Mouse (Mus musculus): ENCODE results near the gene Rundc1. TPM values are rescaled to one million over a fixed set of nuclear protein-coding genes. Genes with fewer than 3 reads are reported as not detected.
"Not testable (repeated sequence)": the region's sequence is repeated elsewhere in the genome, so short reads cannot be mapped to it uniquely, and the experiment has no call there.

Gene Rundc1
- polyA plus RNA-seq, 1 experiment from 2014 or later, result 10.4 TPM

GRCm38 (mm10) chr11:101468731-101469130 lies 43.8 kb downstream of the Rundc1 start:
- H3K4me2 ChIP-seq (ENCODE audit: low read depth, low read length), result peak overlapping the region; percentile 76
- H3K9ac ChIP-seq (replicated peaks; ENCODE audit: low read length), result peak overlapping the region; percentile 72
- H3K27me3 ChIP-seq (ENCODE audit: control insufficient read depth, insufficient read depth, low read length), result no peaks in the 10 kb centered on the region
- no peaks in the 10 kb centered on the region for H3K36me3 ChIP-seq (replicated peaks; ENCODE audit: control insufficient read depth, insufficient read depth, low read depth, low read length)
- DNase-seq (ENCODE audit: low spot score) (no peak), ATAC-seq (replicated peaks; ENCODE audit: insufficient number of reproducible peaks, low FRiP score, low TSS enrichment, low read depth) (no peak; the same call in 1 of the 2 replicates)
- H3K27ac ChIP-seq (replicated peaks; ENCODE audit: low read depth, low read length), result 0 out of 2 replicates have a peak overlapping the region, but pooled peaks have one; percentile 8
- H3K4me3 ChIP-seq (ENCODE audit: low read depth, low read length), result peak overlapping the region; percentile 70
- WGBS, result 4% methylated on average over 13 of the region's 13 CpGs
- H3K9me3 ChIP-seq (replicated peaks; ENCODE audit: control insufficient read depth, low read length), result no peaks in the 10 kb centered on the region
- H3K4me1 ChIP-seq (ENCODE audit: control insufficient read depth, insufficient read depth, low read length), result peaks cover 5% of the 10 kb centered on the region; the same call in 1 of the 2 replicates

GRCm38 (mm10) chr11:101469155-101469554 lies 44.3 kb downstream of the Rundc1 start:
- peak overlapping the region; percentile 72; the same call in 1 of the 2 replicates for H3K9ac ChIP-seq (replicated peaks; ENCODE audit: low read length)
- no peaks in the 10 kb centered on the region for H3K27me3 ChIP-seq (ENCODE audit: control insufficient read depth, insufficient read depth, low read length)
- H3K4me1 ChIP-seq (ENCODE audit: control insufficient read depth, insufficient read depth, low read length), result peaks cover 5% of the 10 kb centered on the region; the same call in 1 of the 2 replicates
- peak overlapping the region; percentile 76 for H3K4me2 ChIP-seq (ENCODE audit: low read depth, low read length)
- no peaks in the 10 kb centered on the region for H3K36me3 ChIP-seq (replicated peaks; ENCODE audit: control insufficient read depth, insufficient read depth, low read depth, low read length)
- DNase-seq (ENCODE audit: low spot score) (no peak), ATAC-seq (replicated peaks; ENCODE audit: insufficient number of reproducible peaks, low FRiP score, low TSS enrichment, low read depth) (no peak)
- WGBS, result 73% methylated on average over 4 of the region's 4 CpGs
- peak overlapping the region; percentile 70 for H3K4me3 ChIP-seq (ENCODE audit: low read depth, low read length)
- no peak overlapping the region for H3K27ac ChIP-seq (replicated peaks; ENCODE audit: low read depth, low read length)
- no peaks in the 10 kb centered on the region for H3K9me3 ChIP-seq (replicated peaks; ENCODE audit: control insufficient read depth, low read length)

- no peak overlapping the region for H3K4me3 ChIP-seq (ENCODE audit: low read depth, low read length)
These were observed 45.3 kb downstream of the Rundc1 start for GRCm38 (mm10) chr11:101470206-101470605.

GRCm38 (mm10) chr11:101471926-101472325 lies 47.0 kb downstream of the Rundc1 start:
- H3K9ac ChIP-seq (replicated peaks; ENCODE audit: low read length), result no peak overlapping the region
- no peak overlapping the region for H3K4me3 ChIP-seq (ENCODE audit: low read depth, low read length)
- H3K36me3 ChIP-seq (replicated peaks; ENCODE audit: control insufficient read depth, insufficient read depth, low read depth, low read length), result no peaks in the 10 kb centered on the region

More at GRCm38 (mm10) chr11:101470206-101470605, 45.3 kb downstream of the Rundc1 start:
- Histone ChIP-seq H3K9me3 (replicated peaks; ENCODE audit: control insufficient read depth, low read length) (no peaks in the 10 kb centered on the region), H3K27me3 (ENCODE audit: control insufficient read depth, insufficient read depth, low read length) (no peaks in the 10 kb centered on the region), H3K27ac (replicated peaks; ENCODE audit: low read depth, low read length) (no peak overlapping the region), H3K36me3 (replicated peaks; ENCODE audit: control insufficient read depth, insufficient read depth, low read depth, low read length) (no peaks in the 10 kb centered on the region), H3K4me1 (ENCODE audit: control insufficient read depth, insufficient read depth, low read length) (no peaks in the 10 kb centered on the region; the same call in 1 of the 2 replicates), H3K4me2 (ENCODE audit: low read depth, low read length) (no peak overlapping the region), H3K9ac (replicated peaks; ENCODE audit: low read length) (no peak overlapping the region)
- ATAC-seq (replicated peaks; ENCODE audit: insufficient number of reproducible peaks, low FRiP score, low TSS enrichment, low read depth) (no peak), DNase-seq (ENCODE audit: low spot score) (no peak)
- WGBS, result 25% methylated on average over 7 of the region's 7 CpGs

GRCm38 (mm10) chr11:101472336-101472735 lies 47.5 kb downstream of the Rundc1 start:
- Histone ChIP-seq H3K4me2 (ENCODE audit: low read depth, low read length) (no peak overlapping the region), H3K27me3 (ENCODE audit: control insufficient read depth, insufficient read depth, low read length) (no peaks in the 10 kb centered on the region), H3K27ac (replicated peaks; ENCODE audit: low read depth, low read length) (no peak overlapping the region), H3K9me3 (replicated peaks; ENCODE audit: control insufficient read depth, low read length) (no peaks in the 10 kb centered on the region), H3K4me1 (ENCODE audit: control insufficient read depth, insufficient read depth, low read length) (no peaks in the 10 kb centered on the region), H3K4me3 (ENCODE audit: low read depth, low read length) (no peak overlapping the region), H3K36me3 (replicated peaks; ENCODE audit: control insufficient read depth, insufficient read depth, low read depth, low read length) (no peaks in the 10 kb centered on the region), H3K9ac (replicated peaks; ENCODE audit: low read length) (no peak overlapping the region)
- no peak for DNase-seq (ENCODE audit: low spot score)
- 43% methylated on average over 7 of the region's 7 CpGs for WGBS
- ATAC-seq (replicated peaks; ENCODE audit: insufficient number of reproducible peaks, low FRiP score, low TSS enrichment, low read depth), result no peak

More at GRCm38 (mm10) chr11:101471926-101472325, 47.0 kb downstream of the Rundc1 start:
- DNase-seq (ENCODE audit: low spot score) (no peak), ATAC-seq (replicated peaks; ENCODE audit: insufficient number of reproducible peaks, low FRiP score, low TSS enrichment, low read depth) (no peak)
- H3K9me3 ChIP-seq (replicated peaks; ENCODE audit: control insufficient read depth, low read length), result no peaks in the 10 kb centered on the region
- H3K27ac ChIP-seq (replicated peaks; ENCODE audit: low read depth, low read length), result no peak overlapping the region
- 61% methylated on average over 3 of the region's 3 CpGs for WGBS
- H3K4me1 ChIP-seq (ENCODE audit: control insufficient read depth, insufficient read depth, low read length), result no peaks in the 10 kb centered on the region
- H3K4me2 ChIP-seq (ENCODE audit: low read depth, low read length), result no peak overlapping the region
- H3K27me3 ChIP-seq (ENCODE audit: control insufficient read depth, insufficient read depth, low read length), result no peaks in the 10 kb centered on the region

GRCm38 (mm10) chr11:101473686-101474085 lies 48.8 kb downstream of the Rundc1 start:
- not testable (repeated sequence) for H3K36me3 ChIP-seq (replicated peaks; ENCODE audit: control insufficient read depth, insufficient read depth, low read depth, low read length); H3K4me2 ChIP-seq (ENCODE audit: low read depth, low read length); H3K27ac ChIP-seq (replicated peaks; ENCODE audit: low read depth, low read length); H3K4me3 ChIP-seq (ENCODE audit: low read depth, low read length); ATAC-seq (replicated peaks; ENCODE audit: insufficient number of reproducible peaks, low FRiP score, low TSS enrichment, low read depth); H3K4me1 ChIP-seq (ENCODE audit: control insufficient read depth, insufficient read depth, low read length); H3K27me3 ChIP-seq (ENCODE audit: control insufficient read depth, insufficient read depth, low read length); H3K9me3 ChIP-seq (replicated peaks; ENCODE audit: control insufficient read depth, low read length); H3K9ac ChIP-seq (replicated peaks; ENCODE audit: low read length); DNase-seq (ENCODE audit: low spot score)
- 90% methylated on average over 1 of the region's 1 CpGs for WGBS

- H3K4me1 ChIP-seq (ENCODE audit: control insufficient read depth, insufficient read depth, low read length), result peaks cover under 1% of the 10 kb centered on the region; the same call in 1 of the 2 replicates
- H3K27ac ChIP-seq (replicated peaks; ENCODE audit: low read depth, low read length), result no peak overlapping the region
These were observed 49.4 kb downstream of the Rundc1 start for GRCm38 (mm10) chr11:101474298-101474697.

GRCm38 (mm10) chr11:101476361-101476760 lies 51.5 kb downstream of the Rundc1 start:
- not testable (repeated sequence) for H3K4me1 ChIP-seq (ENCODE audit: control insufficient read depth, insufficient read depth, low read length)

More at GRCm38 (mm10) chr11:101474298-101474697, 49.4 kb downstream of the Rundc1 start:
- H3K9ac ChIP-seq (replicated peaks; ENCODE audit: low read length), result no peak overlapping the region
- H3K4me3 ChIP-seq (ENCODE audit: low read depth, low read length), result no peak overlapping the region
- no peaks in the 10 kb centered on the region for H3K9me3 ChIP-seq (replicated peaks; ENCODE audit: control insufficient read depth, low read length)
- no peak overlapping the region for H3K4me2 ChIP-seq (ENCODE audit: low read depth, low read length)
- DNase-seq (ENCODE audit: low spot score), result no peak
- H3K27me3 ChIP-seq (ENCODE audit: control insufficient read depth, insufficient read depth, low read length), result no peaks in the 10 kb centered on the region
- WGBS, result 83% methylated on average over 5 of the region's 5 CpGs
- no peak for ATAC-seq (replicated peaks; ENCODE audit: insufficient number of reproducible peaks, low FRiP score, low TSS enrichment, low read depth)
- H3K36me3 ChIP-seq (replicated peaks; ENCODE audit: control insufficient read depth, insufficient read depth, low read depth, low read length), result no peaks in the 10 kb centered on the region

More at GRCm38 (mm10) chr11:101476361-101476760, 51.5 kb downstream of the Rundc1 start:
- H3K4me3 ChIP-seq (ENCODE audit: low read depth, low read length); H3K9me3 ChIP-seq (replicated peaks; ENCODE audit: control insufficient read depth, low read length); DNase-seq (ENCODE audit: low spot score); H3K4me2 ChIP-seq (ENCODE audit: low read depth, low read length); H3K9ac ChIP-seq (replicated peaks; ENCODE audit: low read length); H3K27ac ChIP-seq (replicated peaks; ENCODE audit: low read depth, low read length); H3K27me3 ChIP-seq (ENCODE audit: control insufficient read depth, insufficient read depth, low read length); H3K36me3 ChIP-seq (replicated peaks; ENCODE audit: control insufficient read depth, insufficient read depth, low read depth, low read length); ATAC-seq (replicated peaks; ENCODE audit: insufficient number of reproducible peaks, low FRiP score, low TSS enrichment, low read depth): not testable (repeated sequence)
- WGBS, result 87% methylated on average over 4 of the region's 4 CpGs

Measured in embryonic facial prominence, embryonic 11.5 days (tissue).